Mouse (Mus musculus): ENCODE measurements around the gene Gusb. TPM values are rescaled to one million over a fixed set of nuclear protein-coding genes. Genes with fewer than 3 reads are reported as not detected.

The Gusb gene
- polyA plus RNA-seq, 1 experiment from 2014 or later, result 67.4 TPM

GRCm38 (mm10) chr5:130029142-130029897, 26.5 kb upstream of the Gusb start, which contains the start of the genes Asl and Crcp:
Asl (minus strand) TSS chr5:130029247.
Crcp (plus strand) TSS chr5:130029290.
- H3K27me3 ChIP-seq (ENCODE audit: control insufficient read depth, insufficient read depth, low read depth, low read length), result no peaks in the 10 kb centered on the region
- no peaks in the 10 kb centered on the region for H3K36me3 ChIP-seq (ENCODE audit: control insufficient read depth, insufficient read depth, low read length)
- 2% methylated on average over 51 of the region's 51 CpGs for WGBS

GRCm38 (mm10) chr5:130027696-130028095, 24.8 kb upstream of the Gusb start:
- H3K9me3 ChIP-seq (ENCODE audit: control insufficient read depth, low read length), result no peaks in the 10 kb centered on the region
- H3K9ac ChIP-seq (ENCODE audit: low read length), result no peak overlapping the region
- WGBS, result 73% methylated on average over 7 of the region's 7 CpGs
- no peak overlapping the region for H3K4me2 ChIP-seq (ENCODE audit: low read depth, low read length)
- no peak for ATAC-seq (ENCODE audit: low read depth)
- H3K27ac ChIP-seq (ENCODE audit: low read length), result no peak overlapping the region
- no peak overlapping the region for H3K4me3 ChIP-seq (ENCODE audit: low read length)
- no peaks in the 10 kb centered on the region for H3K36me3 ChIP-seq (ENCODE audit: control insufficient read depth, insufficient read depth, low read length)
- H3K27me3 ChIP-seq (ENCODE audit: control insufficient read depth, insufficient read depth, low read depth, low read length), result no peaks in the 10 kb centered on the region
- H3K4me1 ChIP-seq (replicated peaks; ENCODE audit: control insufficient read depth, insufficient read depth, low read length), result peaks cover 8% of the 10 kb centered on the region

More at GRCm38 (mm10) chr5:130029142-130029897, 26.5 kb upstream of the Gusb start, which contains the start of the genes Asl and Crcp:
- no peaks in the 10 kb centered on the region for H3K9me3 ChIP-seq (ENCODE audit: control insufficient read depth, low read length)
- H3K27ac ChIP-seq (ENCODE audit: low read length), result peak within 1 kb of the TSS; percentile 92
- H3K4me2 ChIP-seq (ENCODE audit: low read depth, low read length), result peak within 1 kb of the TSS; percentile 81
- H3K4me1 ChIP-seq (replicated peaks; ENCODE audit: control insufficient read depth, insufficient read depth, low read length), result peaks cover 4% of the 10 kb centered on the region; the same call in 1 of the 2 replicates
- peak within 1 kb of the TSS; percentile 85 for H3K9ac ChIP-seq (ENCODE audit: low read length)
- peak within 1 kb of the TSS; percentile 84 for H3K4me3 ChIP-seq (ENCODE audit: low read length)
- ATAC-seq (ENCODE audit: low read depth), result peak; percentile 89

GRCm38 (mm10) chr5:130027134-130027533, 24.3 kb upstream of the Gusb start:
- H3K9ac ChIP-seq (ENCODE audit: low read length), result no peak overlapping the region
- no peaks in the 10 kb centered on the region for H3K9me3 ChIP-seq (ENCODE audit: control insufficient read depth, low read length)
- no peaks in the 10 kb centered on the region for H3K36me3 ChIP-seq (ENCODE audit: control insufficient read depth, insufficient read depth, low read length)
- no peak overlapping the region for H3K27ac ChIP-seq (ENCODE audit: low read length)
- WGBS, result 64% methylated on average over 5 of the region's 5 CpGs
- H3K4me2 ChIP-seq (ENCODE audit: low read depth, low read length), result no peak overlapping the region
- no peak for ATAC-seq (ENCODE audit: low read depth)
- H3K4me3 ChIP-seq (ENCODE audit: low read length), result no peak overlapping the region
- H3K4me1 ChIP-seq (replicated peaks; ENCODE audit: control insufficient read depth, insufficient read depth, low read length), result peaks cover 8% of the 10 kb centered on the region
- no peaks in the 10 kb centered on the region for H3K27me3 ChIP-seq (ENCODE audit: control insufficient read depth, insufficient read depth, low read depth, low read length)

GRCm38 (mm10) chr5:130023767-130024539, 21.1 kb upstream of the Gusb start:
- Histone ChIP-seq H3K36me3 (ENCODE audit: control insufficient read depth, insufficient read depth, low read length) (no peaks in the 10 kb centered on the region), H3K9ac (ENCODE audit: low read length) (peak overlapping the region; percentile 58), H3K9me3 (ENCODE audit: control insufficient read depth, low read length) (no peaks in the 10 kb centered on the region), H3K27me3 (ENCODE audit: control insufficient read depth, insufficient read depth, low read depth, low read length) (no peaks in the 10 kb centered on the region), H3K4me3 (ENCODE audit: low read length) (peak overlapping the region; percentile 57), H3K27ac (ENCODE audit: low read length) (peak overlapping the region; percentile 48), H3K4me2 (ENCODE audit: low read depth, low read length) (peak overlapping the region; percentile 73), H3K4me1 (replicated peaks; ENCODE audit: control insufficient read depth, insufficient read depth, low read length) (peaks cover 4% of the 10 kb centered on the region)
- peak; percentile 95 for ATAC-seq (ENCODE audit: low read depth)
- under 1% methylated on average over 32 of the region's 32 CpGs for WGBS

GRCm38 (mm10) chr5:130023067-130023766, 20.4 kb upstream of the Gusb start:
- Histone ChIP-seq H3K9ac (ENCODE audit: low read length) (0 out of 2 replicates have a peak overlapping the region, but pooled peaks have one; percentile 21), H3K4me2 (ENCODE audit: low read depth, low read length) (peak overlapping the region; percentile 73), H3K4me3 (ENCODE audit: low read length) (peak overlapping the region; percentile 57), H3K27me3 (ENCODE audit: control insufficient read depth, insufficient read depth, low read depth, low read length) (no peaks in the 10 kb centered on the region), H3K9me3 (ENCODE audit: control insufficient read depth, low read length) (no peaks in the 10 kb centered on the region), H3K27ac (ENCODE audit: low read length) (no peak overlapping the region), H3K4me1 (replicated peaks; ENCODE audit: control insufficient read depth, insufficient read depth, low read length) (peaks cover 4% of the 10 kb centered on the region), H3K36me3 (ENCODE audit: control insufficient read depth, insufficient read depth, low read length) (no peaks in the 10 kb centered on the region)
- no peak for ATAC-seq (ENCODE audit: low read depth)
- 42% methylated on average over 12 of the region's 12 CpGs for WGBS

DNA sequence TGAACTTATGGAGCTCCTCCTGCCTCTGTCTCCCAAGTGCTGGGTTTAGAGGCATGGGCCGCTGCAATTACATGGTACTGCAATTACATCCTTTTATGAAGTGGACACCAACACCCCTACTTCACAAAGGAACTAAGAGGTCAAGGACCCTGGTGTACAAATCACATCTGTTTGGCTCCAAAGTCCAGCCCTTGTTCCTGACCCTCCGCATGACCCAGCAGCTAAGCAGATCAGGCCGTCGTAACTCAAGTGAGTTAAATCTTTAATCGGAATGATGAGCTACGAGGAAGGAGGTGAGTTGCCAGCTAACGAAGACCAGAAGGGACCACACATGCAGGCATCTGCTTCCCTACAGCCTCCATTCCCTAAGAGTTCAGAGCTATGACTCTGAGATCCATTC, 19.5 kb upstream of the Gusb start:
- Histone ChIP-seq H3K4me3 (ENCODE audit: low read length) (no peak overlapping the region), H3K4me1 (replicated peaks; ENCODE audit: control insufficient read depth, insufficient read depth, low read length) (peaks cover 4% of the 10 kb centered on the region), H3K4me2 (ENCODE audit: low read depth, low read length) (no peak overlapping the region), H3K27ac (ENCODE audit: low read length) (no peak overlapping the region), H3K9ac (ENCODE audit: low read length) (no peak overlapping the region), H3K36me3 (ENCODE audit: control insufficient read depth, insufficient read depth, low read length) (no peaks in the 10 kb centered on the region), H3K27me3 (ENCODE audit: control insufficient read depth, insufficient read depth, low read depth, low read length) (no peaks in the 10 kb centered on the region), H3K9me3 (ENCODE audit: control insufficient read depth, low read length) (no peaks in the 10 kb centered on the region)
- 78% methylated on average over 7 of the region's 7 CpGs for WGBS
- no peak for ATAC-seq (ENCODE audit: low read depth)

GRCm38 (mm10) chr5:130021361-130021966, 18.6 kb upstream of the Gusb start:
- ATAC-seq (ENCODE audit: low read depth), result no peak
- no peaks in the 10 kb centered on the region for H3K36me3 ChIP-seq (ENCODE audit: control insufficient read depth, insufficient read depth, low read length)
- no peak overlapping the region for H3K4me2 ChIP-seq (ENCODE audit: low read depth, low read length)
- WGBS, result 53% methylated on average over 5 of the region's 5 CpGs
- H3K27ac ChIP-seq (ENCODE audit: low read length), result no peak overlapping the region
- no peak overlapping the region for H3K4me3 ChIP-seq (ENCODE audit: low read length)
- H3K4me1 ChIP-seq (replicated peaks; ENCODE audit: control insufficient read depth, insufficient read depth, low read length), result peaks cover 4% of the 10 kb centered on the region
- H3K27me3 ChIP-seq (ENCODE audit: control insufficient read depth, insufficient read depth, low read depth, low read length), result no peaks in the 10 kb centered on the region
- no peaks in the 10 kb centered on the region for H3K9me3 ChIP-seq (ENCODE audit: control insufficient read depth, low read length)
- no peak overlapping the region for H3K9ac ChIP-seq (ENCODE audit: low read length)

DNA sequence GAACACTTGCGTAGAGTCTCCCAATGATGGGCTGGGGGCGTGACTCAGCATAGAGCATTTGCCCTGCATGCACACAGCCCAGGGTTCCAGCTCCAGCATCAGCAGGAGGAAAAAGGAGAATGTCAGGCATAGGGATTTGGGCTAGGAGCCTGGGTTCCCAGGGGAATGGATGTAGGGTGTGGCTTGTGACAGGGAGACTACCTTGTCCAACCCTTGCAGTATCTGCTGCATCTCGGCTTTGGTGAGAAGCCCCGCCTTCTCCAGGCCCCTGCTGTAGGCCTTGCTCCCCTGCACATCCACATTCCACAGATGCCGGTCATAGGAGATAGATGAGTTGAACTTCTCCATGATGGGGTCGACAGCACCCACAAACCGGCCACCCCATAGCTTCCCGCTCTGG, 16.6 kb upstream of the Gusb start:
- peaks cover 2% of the 10 kb centered on the region; the same call in 1 of the 2 replicates for H3K36me3 ChIP-seq (ENCODE audit: control insufficient read depth, insufficient read depth, low read length)
- no peak overlapping the region for H3K27ac ChIP-seq (ENCODE audit: low read length)
- 36% methylated on average over 8 of the region's 8 CpGs for WGBS
- no peak for ATAC-seq (ENCODE audit: low read depth)
- H3K27me3 ChIP-seq (ENCODE audit: control insufficient read depth, insufficient read depth, low read depth, low read length), result no peaks in the 10 kb centered on the region
- peaks cover 4% of the 10 kb centered on the region for H3K4me1 ChIP-seq (replicated peaks; ENCODE audit: control insufficient read depth, insufficient read depth, low read length)
- no peak overlapping the region for H3K4me2 ChIP-seq (ENCODE audit: low read depth, low read length)
- H3K4me3 ChIP-seq (ENCODE audit: low read length), result no peak overlapping the region
- H3K9ac ChIP-seq (ENCODE audit: low read length), result no peak overlapping the region
- no peaks in the 10 kb centered on the region for H3K9me3 ChIP-seq (ENCODE audit: control insufficient read depth, low read length)

Measured in lung, embryonic 16.5 days (tissue).